Mouse (Mus musculus) myocyte (in vitro differentiated cells): ENCODE results near the gene Ank. TPM values are rescaled to one million over a fixed set of nuclear protein-coding genes. Genes with fewer than 3 reads are reported as not detected.

ENCODE experiments used
- H3K27me3 ChIP-seq: one replicate; pipeline ENCODE4 v1.6.1; 2011; ENCODE audit not compliant: control insufficient read depth, insufficient read depth, insufficient read length
- H3K36me3 ChIP-seq: one replicate; pipeline ENCODE4 v1.6.1; 2011; ENCODE audit not compliant: control insufficient read depth, insufficient read depth
- H3K4me2 ChIP-seq: one replicate; pipeline ENCODE4 v1.6.1; 2011; ENCODE audit warnings: low read depth, control low read depth
- H3K4me3 ChIP-seq: one replicate; pipeline ENCODE4 v1.5.1; 2011; ENCODE audit warnings: mild to moderate bottlenecking, control low read depth, moderate library complexity
- H3K79me2 ChIP-seq: one replicate; pipeline ENCODE4 v1.6.1; 2011; ENCODE audit not compliant: control insufficient read depth, insufficient read depth
- H3ac ChIP-seq: one replicate; pipeline ENCODE4 v1.6.1; 2011; ENCODE audit not compliant: control insufficient read depth, insufficient read length
- CEBPB ChIP-seq: IDR thresholded peaks from 2 replicates; pipeline ENCODE4 v1.6.1; 2011; ENCODE audit warnings: mild to moderate bottlenecking, moderate library complexity; ENCODE audit not compliant: poor library complexity, insufficient read depth, severe bottlenecking
- E2F4 ChIP-seq: IDR thresholded peaks from one replicate; pipeline ENCODE4 v1.6.1; 2011; ENCODE audit warnings: mild to moderate bottlenecking, control low read depth, moderate library complexity; ENCODE audit not compliant: insufficient read depth
- MAX ChIP-seq: IDR thresholded peaks from one replicate; pipeline ENCODE4 v1.6.1; 2011; ENCODE audit warnings: low read depth, mild to moderate bottlenecking, control low read depth
- MYOD1 ChIP-seq, 3 experiments: IDR thresholded peaks; one replicate each; pipeline ENCODE4 v1.6.1; 2011; ENCODE audit warnings: control low read depth in 2 of 3, low read depth in 2 of 3, mild to moderate bottlenecking in 2 of 3, moderate library complexity in 1 of 3; ENCODE audit not compliant: insufficient read length in 2 of 3, control insufficient read depth in 1 of 3
- MYOG ChIP-seq, 3 experiments: IDR thresholded peaks; one replicate each; pipeline ENCODE4 v1.6.1; 2011; ENCODE audit warnings: control low read depth in 2 of 3, low read depth in 2 of 3, mild to moderate bottlenecking in 2 of 3; ENCODE audit not compliant: insufficient read length in 2 of 3, control insufficient read depth in 1 of 3, insufficient read depth in 1 of 3
- POLR2A ChIP-seq: IDR thresholded peaks from one replicate; pipeline ENCODE4 v1.6.1; 2011; ENCODE audit warnings: low read depth, mild to moderate bottlenecking, control low read depth, moderate library complexity; ENCODE audit not compliant: insufficient read length
- POLR2AphosphoS2 ChIP-seq: IDR thresholded peaks from one replicate; pipeline ENCODE4 v1.6.1; 2011; ENCODE audit warnings: low read depth, control low read depth; ENCODE audit not compliant: insufficient read length
- REST ChIP-seq: IDR thresholded peaks from one replicate; pipeline ENCODE4 v1.6.1; 2011; ENCODE audit warnings: mild to moderate bottlenecking, control low read depth, moderate library complexity; ENCODE audit not compliant: insufficient read depth, insufficient read length
- SRF ChIP-seq: IDR thresholded peaks from one replicate; pipeline ENCODE4 v1.6.1; 2011; ENCODE audit warnings: low read depth; ENCODE audit not compliant: control insufficient read depth, insufficient read length
- TCF12 ChIP-seq: IDR thresholded peaks from one replicate; pipeline ENCODE4 v1.6.1; 2011; ENCODE audit warnings: mild to moderate bottlenecking, control low read depth; ENCODE audit not compliant: poor library complexity, insufficient read depth, severe bottlenecking
- TCF3 ChIP-seq: IDR thresholded peaks from one replicate; pipeline ENCODE4 v1.6.1; 2011; ENCODE audit warnings: low read depth, control low read depth; ENCODE audit not compliant: insufficient read length
- USF1 ChIP-seq: IDR thresholded peaks from one replicate; pipeline ENCODE4 v1.6.1; 2011; ENCODE audit warnings: low read depth, mild to moderate bottlenecking, control low read depth, moderate library complexity
- polyA plus RNA-seq: library from polyadenylated mRNA; unstranded; fragments of >200 nt; fragmentation: generic; extraction: Trizol; gene quantifications from one replicate; pipeline ENCODE4 v1.2.1, GENCODE M21; 2012; ENCODE audit warnings: missing spikeins

Gene Ank
- polyA plus RNA-seq, 1 experiment, result 103 TPM

DNA sequence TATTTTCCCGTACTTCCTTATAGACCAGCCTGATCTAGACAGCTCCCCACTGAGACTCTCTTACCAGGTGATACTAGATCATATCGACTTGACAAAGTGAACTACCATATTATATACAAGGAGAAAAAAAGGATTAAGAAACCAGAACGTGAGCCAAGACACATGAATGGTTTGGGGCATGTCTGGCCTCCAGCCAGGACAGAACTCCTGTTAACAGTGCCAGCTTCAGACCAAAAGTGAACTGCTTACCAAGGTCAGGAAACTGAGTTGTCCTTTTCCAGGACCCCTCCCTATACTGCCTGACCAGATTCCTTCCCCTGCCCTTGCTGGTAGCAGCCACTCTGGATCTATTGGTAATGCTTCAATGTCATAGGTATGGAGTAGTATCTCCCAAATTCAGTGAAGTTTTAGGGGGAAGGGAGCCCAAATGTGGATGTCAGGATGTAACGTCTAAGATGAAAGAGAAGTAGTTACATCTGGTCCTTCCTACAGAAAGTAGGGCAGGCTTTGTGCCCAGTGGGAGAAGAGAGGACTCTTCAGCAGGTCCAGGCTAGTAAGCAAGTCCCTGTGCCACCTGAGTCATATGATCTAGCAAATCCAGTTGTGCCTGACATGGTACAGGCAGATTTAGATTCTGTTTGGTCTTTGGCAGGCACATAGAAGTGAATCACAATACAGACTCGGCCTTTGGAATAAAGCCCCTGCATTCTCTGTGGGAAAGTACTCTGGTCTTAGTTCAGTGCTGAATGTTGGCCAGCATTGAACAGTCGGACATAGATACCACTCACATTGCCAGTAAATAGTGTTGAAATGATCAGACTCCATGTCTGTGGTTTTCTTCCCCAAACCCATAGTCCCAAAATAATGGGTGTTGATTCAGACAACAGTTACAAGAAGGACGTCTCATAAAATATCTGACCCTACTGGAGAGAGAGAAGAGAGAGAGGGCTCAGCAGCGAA, 167.7 kb downstream of the Ank start:
- H3K27me3 ChIP-seq, result peaks cover 4% of the 10 kb centered on the region
- H3K36me3 ChIP-seq, result no peaks in the 10 kb centered on the region
- peaks cover 11% of the 10 kb centered on the region for H3K79me2 ChIP-seq
- no peak overlapping the region for H3K4me3 ChIP-seq
- TF ChIP-seq CEBPB (no peak), REST (no peak), TCF3 (no peak), MYOG (IDR thresholded peaks at IDR 0.05; ENCODE audit: control insufficient read depth in 1 of 3, insufficient read depth in 1 of 3, insufficient read length in 2 of 3, low read depth in 2 of 3) (no peak), E2F4 (no peak), MYOD1 (IDR thresholded peaks at IDR 0.05; ENCODE audit: control insufficient read depth in 1 of 3, insufficient read length in 2 of 3, low read depth in 2 of 3) (no peak), POLR2A (no peak), TCF12 (no peak)
- no peak overlapping the region for H3K4me2 ChIP-seq
- H3ac ChIP-seq, result no peak overlapping the region

DNA sequence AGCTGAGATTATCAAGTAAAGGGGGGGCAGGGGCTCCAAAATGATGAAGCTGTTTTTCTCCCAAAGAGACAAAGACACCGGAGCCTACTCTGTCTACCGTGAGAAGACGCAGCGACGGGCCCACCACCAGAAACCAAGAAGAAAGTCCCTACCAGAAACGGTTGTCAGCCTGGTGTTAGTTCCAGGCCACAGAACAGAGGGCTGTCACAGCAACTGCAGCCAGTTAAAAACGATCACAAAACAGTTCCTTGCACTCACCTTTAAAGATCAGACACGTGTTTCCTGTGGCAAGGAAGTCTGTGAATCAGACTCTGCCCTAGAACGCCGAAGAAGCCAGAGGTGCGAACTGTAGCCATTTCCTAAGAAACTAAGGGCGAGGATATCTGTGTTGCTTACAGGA, 174.7 kb downstream of the Ank start:
- Histone ChIP-seq H3K4me3 (no peak overlapping the region), H3K79me2 (no peaks in the 10 kb centered on the region)
- TF ChIP-seq REST (no peak), MYOG (IDR thresholded peaks at IDR 0.05; ENCODE audit: control insufficient read depth in 1 of 3, insufficient read depth in 1 of 3, insufficient read length in 2 of 3, low read depth in 2 of 3) (no peak), TCF3 (no peak), E2F4 (no peak), USF1 (no peak), TCF12 (no peak), SRF (no peak), POLR2AphosphoS2 (no peak), MAX (no peak), CEBPB (no peak), MYOD1 (IDR thresholded peaks at IDR 0.05; ENCODE audit: control insufficient read depth in 1 of 3, insufficient read length in 2 of 3, low read depth in 2 of 3) (no peak), POLR2A (no peak)

DNA sequence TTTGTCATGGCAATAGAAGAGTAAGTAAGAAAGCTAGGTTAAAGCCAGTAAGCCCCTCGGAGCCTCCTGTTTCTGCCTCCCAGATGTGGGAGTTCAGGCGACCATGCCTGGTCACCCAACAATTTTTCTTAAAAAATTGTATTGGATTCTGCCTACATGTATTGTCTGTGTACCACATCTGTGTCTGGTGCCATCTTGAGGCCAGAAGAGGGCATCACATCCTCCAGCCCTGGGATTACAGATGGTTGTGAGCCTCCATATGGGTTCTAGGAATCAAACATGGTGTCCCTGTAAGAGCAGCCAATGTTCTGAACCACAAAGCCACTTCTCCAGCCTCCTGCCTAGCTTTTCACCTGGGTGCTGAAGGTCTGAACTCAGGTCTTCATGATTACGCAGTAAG, 176.4 kb downstream of the Ank start:
- Histone ChIP-seq H3K4me3 (no peak overlapping the region), H3K4me2 (no peak overlapping the region), H3K79me2 (no peaks in the 10 kb centered on the region), H3ac (no peak overlapping the region), H3K36me3 (no peaks in the 10 kb centered on the region), H3K27me3 (peaks cover 30% of the 10 kb centered on the region)
- TF ChIP-seq MYOD1 (IDR thresholded peaks at IDR 0.05; ENCODE audit: control insufficient read depth in 1 of 3, insufficient read length in 2 of 3, low read depth in 2 of 3), result no peak
- no peak for TF ChIP-seq USF1
- no peak for TF ChIP-seq SRF
- TF ChIP-seq TCF3, result no peak
- no peak for TF ChIP-seq POLR2AphosphoS2
- no peak for TF ChIP-seq CEBPB
- no peak for TF ChIP-seq TCF12
- TF ChIP-seq E2F4, result no peak
- no peak for TF ChIP-seq REST
- no peak for TF ChIP-seq POLR2A
- TF ChIP-seq MAX, result no peak
- no peak for TF ChIP-seq MYOG (IDR thresholded peaks at IDR 0.05; ENCODE audit: control insufficient read depth in 1 of 3, insufficient read depth in 1 of 3, insufficient read length in 2 of 3, low read depth in 2 of 3)

More for the DNA sequence above, 174.7 kb downstream of the Ank start:
- Histone ChIP-seq H3K27me3 (peaks cover 23% of the 10 kb centered on the region), H3K36me3 (no peaks in the 10 kb centered on the region), H3K4me2 (no peak overlapping the region), H3ac (no peak overlapping the region)

Other genes starting within 250 kb of the Ank start
- 36.9 TPM for gene Otulin, start 164.0 kb downstream of the Ank start, polyA plus RNA-seq
- 0.06 TPM for gene Otulinl, start 214.9 kb downstream of the Ank start, polyA plus RNA-seq